Mouse (Mus musculus) limb, embryonic 12.5 days (tissue): ENCODE results near the gene Pars2. TPM values are rescaled to one million over a fixed set of nuclear protein-coding genes. Genes with fewer than 3 reads are reported as not detected.

Experiments used
- ATAC-seq: fragments of 200-750 bp; cut with Nextera tagmentation; 2 replicates; pipeline ENCODE4 v1.8.0; 2017; ENCODE audit warnings: low read depth, moderate TSS enrichment; ENCODE audit not compliant: insufficient number of reproducible peaks, insufficient read depth, low FRiP score, low TSS enrichment
- H3K27ac ChIP-seq: fragments of 300-500 bp; sonication (generic); 2 replicates; pipeline ENCODE4 v1.5.1; 2016; ENCODE audit warnings: mild to moderate bottlenecking, moderate library complexity
- H3K27me3 ChIP-seq: fragments of 300-500 bp; sonication (generic); 2 replicates; pipeline ENCODE4 v1.6.1; 2016; ENCODE audit warnings: mild to moderate bottlenecking, moderate library complexity
- H3K36me3 ChIP-seq: fragments of 300-500 bp; sonication (generic); 2 replicates; pipeline ENCODE4 v1.6.1; 2016; ENCODE audit warnings: mild to moderate bottlenecking, moderate library complexity
- H3K4me1 ChIP-seq: fragments of 300-500 bp; sonication (generic); replicated peaks from 2 replicates; pipeline ENCODE4 v1.6.1; 2016
- H3K4me2 ChIP-seq: fragments of 300-500 bp; sonication (generic); 2 replicates; pipeline ENCODE4 v1.6.1; 2016; ENCODE audit warnings: mild to moderate bottlenecking, moderate library complexity
- H3K4me3 ChIP-seq: fragments of 300-500 bp; sonication (generic); replicated peaks from 2 replicates; pipeline ENCODE4 v1.5.1; 2016; ENCODE audit warnings: mild to moderate bottlenecking
- H3K9ac ChIP-seq: fragments of 300-500 bp; sonication (generic); replicated peaks from 2 replicates; pipeline ENCODE4 v1.6.1; 2016; ENCODE audit warnings: mild to moderate bottlenecking, moderate library complexity
- H3K9me3 ChIP-seq: fragments of 300-500 bp; sonication (generic); 2 replicates; pipeline ENCODE4 v1.6.1; 2016; ENCODE audit warnings: mild to moderate bottlenecking, moderate library complexity
- WGBS: fragments of 180-500 bp; shearing (Covaris S2); methylation state at CpG from one replicate; pipeline ENCODE4 v1.1.7; 2016; 5-methylcytosine and 5-hydroxymethylcytosine counted together
- polyA plus RNA-seq: library from polyadenylated mRNA; unstranded; fragments of >200 nt; fragmentation: Nextera tagmentation; extraction: Ambion mirVana; gene quantifications from 2 replicates; pipeline ENCODE4 v1.2.1, GENCODE M21; 2016

The Pars2 gene
- 14.3 and 18.0 TPM in 2 replicates for polyA plus RNA-seq

- H3K4me1 ChIP-seq = peaks cover 16% of the 10 kb centered on the region
- H3K4me3 ChIP-seq = peak within 1 kb of the TSS; percentile 57
- peaks cover 26% of the 10 kb centered on the region for H3K36me3 ChIP-seq
- H3K27ac ChIP-seq = peak within 1 kb of the TSS; percentile 85
- peaks cover 4% of the 10 kb centered on the region; the same call in 1 of the 2 replicates for H3K27me3 ChIP-seq
- peak within 1 kb of the TSS; percentile 68 for H3K9ac ChIP-seq
- ATAC-seq = peak; percentile 93
- peak within 1 kb of the TSS; percentile 62 for H3K4me2 ChIP-seq
- 4% methylated on average over 40 of the region's 40 CpGs for WGBS
- no peaks in the 10 kb centered on the region for H3K9me3 ChIP-seq
Measured at GRCm38 (mm10) chr4:106650833-106651527, at the start of gene Pars2. TSS of gene Pars2 (plus strand) at chr4:106651069.

- ATAC-seq = peak; percentile 76
- Histone ChIP-seq H3K4me3 (0 out of 2 replicates have a peak overlapping the region, but pooled peaks have one; percentile 11), H3K9ac (peak overlapping the region; percentile 18; the same call in 1 of the 2 replicates), H3K27me3 (no peaks in the 10 kb centered on the region), H3K4me2 (peak overlapping the region; percentile 42), H3K27ac (no peak overlapping the region), H3K4me1 (no peaks in the 10 kb centered on the region), H3K9me3 (no peaks in the 10 kb centered on the region), H3K36me3 (no peaks in the 10 kb centered on the region)
- 43% methylated on average over 18 of the region's 18 CpGs for WGBS
Measured at GRCm38 (mm10) chr4:106606639-106607554, 44.0 kb upstream of the Pars2 start.

- H3K27ac ChIP-seq = no peak overlapping the region
- no peak overlapping the region for H3K4me2 ChIP-seq
- H3K36me3 ChIP-seq = no peaks in the 10 kb centered on the region
- no peak overlapping the region for H3K9ac ChIP-seq
- H3K4me3 ChIP-seq = no peak overlapping the region
- ATAC-seq = no peak
- no peaks in the 10 kb centered on the region for H3K4me1 ChIP-seq
- no peaks in the 10 kb centered on the region for H3K9me3 ChIP-seq
- H3K27me3 ChIP-seq = no peaks in the 10 kb centered on the region
- WGBS = 82% methylated on average over 1 of the region's 1 CpGs
Measured at GRCm38 (mm10) chr4:106607905-106608304, 43.0 kb upstream of the Pars2 start.

- Histone ChIP-seq H3K9ac (no peak overlapping the region), H3K4me1 (peaks cover 10% of the 10 kb centered on the region), H3K27me3 (peaks cover 14% of the 10 kb centered on the region), H3K9me3 (no peaks in the 10 kb centered on the region), H3K4me3 (no peak overlapping the region), H3K27ac (no peak overlapping the region), H3K36me3 (no peaks in the 10 kb centered on the region), H3K4me2 (no peak overlapping the region)
- ATAC-seq = no peak
- 77% methylated on average over 8 of the region's 8 CpGs for WGBS
Measured at GRCm38 (mm10) chr4:106613105-106613504, 37.8 kb upstream of the Pars2 start.

GRCm38 (mm10) chr4:106613560-106613959 lies 37.3 kb upstream of the Pars2 start:
- Histone ChIP-seq H3K36me3 (no peaks in the 10 kb centered on the region), H3K4me1 (peaks cover 10% of the 10 kb centered on the region), H3K9me3 (no peaks in the 10 kb centered on the region), H3K9ac (no peak overlapping the region), H3K4me3 (no peak overlapping the region), H3K27me3 (peaks cover 14% of the 10 kb centered on the region), H3K27ac (peak overlapping the region; percentile 4; the same call in 1 of the 2 replicates), H3K4me2 (no peak overlapping the region)
- 86% methylated on average over 3 of the region's 3 CpGs for WGBS
- ATAC-seq = no peak

- peaks cover 19% of the 10 kb centered on the region for H3K27me3 ChIP-seq
- H3K4me1 ChIP-seq = peaks cover 10% of the 10 kb centered on the region
- no peak overlapping the region for H3K4me2 ChIP-seq
- no peak overlapping the region for H3K9ac ChIP-seq
- no peak overlapping the region for H3K4me3 ChIP-seq
- no peaks in the 10 kb centered on the region for H3K36me3 ChIP-seq
- no peaks in the 10 kb centered on the region for H3K9me3 ChIP-seq
- H3K27ac ChIP-seq = peak overlapping the region; percentile 4; the same call in 1 of the 2 replicates
- ATAC-seq = peak; percentile 58; the same call in 1 of the 2 replicates
- WGBS = 41% methylated on average over 7 of the region's 7 CpGs
Measured at GRCm38 (mm10) chr4:106614180-106614797, 36.6 kb upstream of the Pars2 start.

- no peak for ATAC-seq
- WGBS = 77% methylated on average over 9 of the region's 9 CpGs
- Histone ChIP-seq H3K4me1 (peaks cover 10% of the 10 kb centered on the region), H3K4me3 (no peak overlapping the region), H3K9ac (no peak overlapping the region), H3K36me3 (no peaks in the 10 kb centered on the region), H3K27me3 (peaks cover 24% of the 10 kb centered on the region), H3K4me2 (no peak overlapping the region), H3K27ac (no peak overlapping the region), H3K9me3 (no peaks in the 10 kb centered on the region)
Measured at GRCm38 (mm10) chr4:106614881-106615280, 36.0 kb upstream of the Pars2 start.

GRCm38 (mm10) chr4:106615637-106616036 lies 35.2 kb upstream of the Pars2 start:
- H3K9me3 ChIP-seq = no peaks in the 10 kb centered on the region
- no peak overlapping the region for H3K4me2 ChIP-seq
- peaks cover 27% of the 10 kb centered on the region for H3K27me3 ChIP-seq
- H3K9ac ChIP-seq = no peak overlapping the region
- WGBS = 77% methylated on average over 12 of the region's 12 CpGs
- H3K36me3 ChIP-seq = no peaks in the 10 kb centered on the region
- H3K27ac ChIP-seq = no peak overlapping the region
- H3K4me1 ChIP-seq = peaks cover 10% of the 10 kb centered on the region
- ATAC-seq = no peak
- no peak overlapping the region for H3K4me3 ChIP-seq

- no peak for ATAC-seq
- H3K9ac ChIP-seq = no peak within 1 kb of the TSS
- H3K27ac ChIP-seq = no peak within 1 kb of the TSS
- 0 out of 2 replicates have a peak within 1 kb of the TSS, but pooled peaks have one; percentile 2 for H3K4me3 ChIP-seq
- WGBS = 1% methylated on average over 19 of the region's 19 CpGs
- H3K4me2 ChIP-seq = peak within 1 kb of the TSS; percentile 45
- H3K27me3 ChIP-seq = peaks cover 40% of the 10 kb centered on the region
- no peaks in the 10 kb centered on the region for H3K36me3 ChIP-seq
- H3K4me1 ChIP-seq = peaks cover 10% of the 10 kb centered on the region
- no peaks in the 10 kb centered on the region for H3K9me3 ChIP-seq
Measured at GRCm38 (mm10) chr4:106617056-106617455, 33.8 kb upstream of the Pars2 start, which contains the start of gene Lexm. TSS of gene Lexm (minus strand) at chr4:106617241.

- Histone ChIP-seq H3K9me3 (no peaks in the 10 kb centered on the region), H3K9ac (no peak overlapping the region), H3K4me1 (peaks cover 15% of the 10 kb centered on the region), H3K27me3 (peaks cover 58% of the 10 kb centered on the region), H3K27ac (no peak overlapping the region), H3K36me3 (no peaks in the 10 kb centered on the region), H3K4me3 (no peak overlapping the region), H3K4me2 (no peak overlapping the region)
- WGBS = 88% methylated on average over 4 of the region's 4 CpGs
- ATAC-seq = no peak
Measured at GRCm38 (mm10) chr4:106618898-106619297, 32.0 kb upstream of the Pars2 start.

- Histone ChIP-seq H3K4me3 (no peak overlapping the region), H3K9ac (no peak overlapping the region), H3K9me3 (no peaks in the 10 kb centered on the region), H3K27me3 (peaks cover 76% of the 10 kb centered on the region), H3K4me1 (peaks cover 18% of the 10 kb centered on the region), H3K4me2 (no peak overlapping the region), H3K27ac (no peak overlapping the region), H3K36me3 (no peaks in the 10 kb centered on the region)
- ATAC-seq = no peak
- 64% methylated on average over 3 of the region's 3 CpGs for WGBS
Measured at GRCm38 (mm10) chr4:106621428-106621827, 29.4 kb upstream of the Pars2 start.
